Mouse (Mus musculus) urinary bladder, postnatal 4 days (tissue): ENCODE measurements around the gene Ergic1.
A peak's percentile ranks its signal among the peaks of the same experiment; 100 is the strongest.

ENCODE experiments used
- DNase-seq, 2 experiments: peaks; one replicate each; pipeline ENCODE4 v3.0.0; 2021 to 2022; ENCODE audit warnings: low spot score in 2 of 2

The Ergic1 gene

GRCm38 (mm10) chr17:26601514-26601913, 40.2 kb downstream of the Ergic1 start:
- DNase-seq = no peak

- DNase-seq = no peak
Observed at GRCm38 (mm10) chr17:26601926-26602325, 40.6 kb downstream of the Ergic1 start.

DNA sequence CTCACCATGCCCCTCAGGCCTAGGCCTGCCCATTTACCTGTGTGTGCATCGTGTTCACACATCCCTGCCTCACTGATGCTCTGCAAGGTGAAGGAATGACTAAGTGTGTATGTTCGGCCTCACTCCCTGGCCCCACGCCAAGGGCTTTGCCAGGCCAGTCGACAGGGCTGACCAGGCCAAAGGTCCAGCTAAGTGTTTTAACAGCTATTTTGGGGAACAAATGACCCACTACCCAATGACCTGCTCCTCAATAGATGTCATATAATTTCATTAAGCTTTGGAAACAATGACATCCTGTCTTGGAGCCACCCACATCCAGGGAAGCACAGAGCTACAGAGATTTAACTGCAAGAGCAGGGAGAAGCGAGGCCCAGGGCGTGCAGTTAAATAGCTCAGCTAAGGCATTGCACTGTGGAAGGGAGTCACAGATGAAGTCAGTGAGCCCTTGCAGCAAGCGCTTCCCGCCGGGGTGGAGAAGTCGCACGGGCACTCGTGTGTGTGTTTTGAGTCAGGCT, 41.1 kb downstream of the Ergic1 start:
- DNase-seq = no peak

DNA sequence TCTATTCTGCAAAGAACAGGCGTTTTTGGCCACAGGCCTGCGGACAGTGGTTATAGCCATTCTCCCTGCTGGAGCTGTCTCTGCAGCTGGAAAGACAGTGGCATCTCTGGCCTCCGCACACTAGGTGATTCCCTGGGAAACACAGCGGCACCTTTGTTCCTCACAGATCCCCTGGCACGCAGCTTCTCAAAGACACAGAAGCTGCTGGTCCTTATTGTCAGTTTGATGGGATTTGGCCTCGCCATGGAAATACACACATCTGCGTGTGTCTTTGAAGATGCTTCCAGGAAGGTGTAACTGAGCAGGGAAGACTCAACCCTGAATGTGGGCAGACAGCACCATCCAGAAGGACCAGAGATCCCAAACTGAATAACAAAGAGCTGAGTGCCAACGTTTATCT, 42.0 kb downstream of the Ergic1 start:
- no peak for DNase-seq

DNA sequence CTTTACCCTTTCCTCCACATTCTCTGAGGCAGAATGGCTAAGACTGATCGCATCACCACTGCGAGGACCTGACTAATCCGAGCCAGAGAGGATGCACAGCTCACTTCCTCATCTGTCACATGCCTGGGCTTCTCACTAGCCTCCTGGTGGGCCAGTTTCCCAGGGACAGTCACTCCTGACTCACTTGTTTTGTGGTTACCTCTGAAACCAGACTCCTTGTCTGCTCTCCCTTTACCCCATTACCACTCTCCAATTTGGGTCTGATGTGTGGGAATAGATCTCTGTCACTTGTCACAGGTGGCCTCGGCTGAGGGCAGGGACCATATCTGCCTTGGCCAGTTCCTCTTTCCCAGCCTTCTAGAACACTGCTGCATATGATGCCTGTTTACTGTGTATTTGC, 44.3 kb downstream of the Ergic1 start:
- DNase-seq = no peak

DNA sequence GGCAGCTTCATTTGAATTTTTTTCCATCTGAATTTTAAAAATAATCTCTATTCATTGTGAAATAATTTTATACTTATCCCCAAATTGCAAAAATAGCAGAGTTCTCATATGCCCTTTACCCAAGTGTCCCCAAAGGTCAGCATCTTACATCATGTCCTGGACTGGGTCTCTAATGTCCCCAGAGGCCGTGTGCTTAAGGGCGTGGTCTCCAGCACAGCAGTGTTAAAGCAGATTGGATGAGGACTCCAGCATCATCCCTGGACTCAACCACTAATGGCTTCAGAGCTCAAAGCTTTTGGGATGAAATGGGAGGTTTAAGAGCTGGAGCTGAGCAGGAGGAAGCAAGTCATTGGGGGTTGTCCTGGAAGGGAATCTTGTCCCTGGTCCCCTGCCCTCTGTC, 45.2 kb downstream of the Ergic1 start:
- no peak for DNase-seq

DNA sequence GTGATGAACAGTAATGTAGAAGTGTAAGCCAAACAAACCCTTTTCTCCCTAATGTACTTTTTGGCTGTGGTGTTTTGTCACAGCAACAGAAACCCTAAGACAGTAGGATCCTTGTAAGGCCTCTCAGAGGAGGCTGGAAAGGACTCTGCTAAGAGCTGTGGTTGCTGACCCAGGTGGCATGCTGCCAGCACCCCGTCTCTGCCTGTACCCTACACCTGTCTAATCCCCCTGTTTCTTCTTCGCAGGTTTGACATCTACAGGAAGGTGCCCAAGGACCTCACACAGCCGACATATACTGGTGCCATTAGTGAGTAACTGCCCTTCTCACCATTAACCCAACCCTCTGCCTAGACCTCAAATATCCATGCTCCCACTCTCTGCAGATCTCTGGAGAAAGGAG, 47.1 kb downstream of the Ergic1 start:
- DNase-seq = no peak

DNA sequence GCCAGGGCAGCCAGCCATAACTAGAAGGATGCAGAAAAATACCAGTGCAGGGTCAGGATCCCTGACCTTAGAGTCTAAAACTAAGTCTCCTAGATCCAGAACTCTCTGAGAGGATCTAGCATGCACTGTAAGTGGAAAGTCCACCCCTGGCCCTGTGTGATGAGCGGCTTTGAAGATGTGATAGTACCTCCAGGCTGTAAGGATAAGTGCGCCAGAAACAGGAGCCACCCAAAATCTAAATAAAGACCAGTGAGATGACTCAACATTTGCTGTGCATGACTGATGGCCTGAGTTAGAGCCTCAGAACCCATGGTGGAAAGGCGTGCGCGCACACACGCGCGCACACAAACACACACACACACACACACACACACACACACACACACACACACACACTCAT, 47.6 kb downstream of the Ergic1 start:
- no peak for DNase-seq

- DNase-seq = no peak
Observed at GRCm38 (mm10) chr17:26609820-26610219, 48.5 kb downstream of the Ergic1 start.

DNA sequence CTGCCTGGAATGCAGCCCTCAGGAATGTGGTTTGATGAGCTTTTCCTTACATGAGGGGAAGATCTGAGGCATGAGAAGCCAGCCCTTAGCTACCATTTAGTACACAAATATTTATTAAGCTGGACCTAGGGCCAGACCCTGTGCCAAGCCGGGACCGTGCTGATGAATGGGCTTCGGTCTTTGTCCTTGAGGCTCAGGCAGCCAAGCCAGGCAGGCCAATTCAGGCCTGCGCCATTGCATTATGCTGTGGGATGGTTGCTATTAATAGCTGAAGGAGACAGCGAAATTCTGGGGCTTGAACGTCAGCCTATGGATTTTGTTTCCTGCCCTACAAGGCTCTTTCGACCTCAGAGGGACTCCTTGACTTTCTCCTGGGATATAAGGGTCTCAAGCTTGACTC, 50.0 kb downstream of the Ergic1 start:
- DNase-seq = no peak

DNA sequence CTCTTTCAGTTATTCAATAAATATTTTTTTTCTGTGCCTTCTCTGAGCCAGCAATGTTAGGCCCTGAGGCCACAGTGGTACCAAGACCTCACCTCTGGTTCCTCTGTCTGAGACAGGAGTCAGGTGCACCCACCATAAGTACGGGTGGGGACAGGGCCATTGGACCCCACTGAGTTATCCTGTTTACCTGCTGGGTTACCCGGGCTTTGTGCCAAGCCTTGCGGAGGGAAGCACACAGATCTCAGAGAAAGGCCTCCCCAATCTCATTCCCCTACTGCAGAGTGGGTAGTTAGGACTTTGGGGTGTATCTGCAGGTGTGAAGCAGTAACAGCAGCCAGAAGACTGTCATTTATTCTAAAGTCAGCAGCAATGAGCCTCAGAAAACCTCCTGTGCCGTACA, 50.6 kb downstream of the Ergic1 start:
- DNase-seq = no peak

DNA sequence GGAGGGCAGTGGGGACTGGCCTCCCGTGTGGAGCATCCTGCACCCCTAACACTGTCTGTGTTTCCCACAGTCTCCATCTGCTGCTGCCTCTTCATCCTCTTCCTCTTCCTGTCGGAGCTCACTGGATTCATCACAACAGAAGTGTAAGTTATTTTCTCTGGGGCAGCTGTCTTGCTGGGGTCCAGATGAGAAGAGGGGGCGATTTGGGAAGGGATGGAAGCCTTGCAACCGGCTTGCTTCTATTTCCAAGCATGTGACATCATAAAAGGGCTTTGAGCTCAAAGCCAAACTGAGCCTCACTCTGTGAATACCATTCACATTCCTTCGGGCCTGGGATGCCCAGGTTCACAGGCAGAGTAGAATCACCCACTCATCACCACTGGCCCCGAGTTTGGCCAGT, 53.0 kb downstream of the Ergic1 start:
- no peak for DNase-seq

GRCm38 (mm10) chr17:26614708-26615486, 53.6 kb downstream of the Ergic1 start:
- no peak for DNase-seq

DNA sequence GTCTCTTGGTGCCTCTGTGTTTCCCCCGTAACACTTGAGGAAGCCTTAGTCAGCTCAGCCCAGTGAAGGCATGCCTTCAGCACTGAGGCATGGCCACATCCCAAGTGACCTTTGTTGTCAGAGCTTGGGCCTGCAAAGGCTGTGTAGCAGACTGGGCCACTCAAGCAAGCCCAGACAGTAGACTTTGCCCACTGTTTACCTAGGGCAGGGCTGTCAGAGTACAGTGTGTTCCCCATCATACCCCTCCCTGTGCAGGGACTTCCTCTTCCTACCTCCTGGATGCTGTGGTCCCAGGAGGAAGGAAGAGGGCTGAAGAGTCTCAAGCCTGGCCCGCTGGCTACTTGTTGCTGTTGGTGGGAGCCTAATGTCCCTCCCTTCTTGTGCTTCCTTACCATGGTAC, 55.4 kb downstream of the Ergic1 start:
- DNase-seq = no peak

DNA sequence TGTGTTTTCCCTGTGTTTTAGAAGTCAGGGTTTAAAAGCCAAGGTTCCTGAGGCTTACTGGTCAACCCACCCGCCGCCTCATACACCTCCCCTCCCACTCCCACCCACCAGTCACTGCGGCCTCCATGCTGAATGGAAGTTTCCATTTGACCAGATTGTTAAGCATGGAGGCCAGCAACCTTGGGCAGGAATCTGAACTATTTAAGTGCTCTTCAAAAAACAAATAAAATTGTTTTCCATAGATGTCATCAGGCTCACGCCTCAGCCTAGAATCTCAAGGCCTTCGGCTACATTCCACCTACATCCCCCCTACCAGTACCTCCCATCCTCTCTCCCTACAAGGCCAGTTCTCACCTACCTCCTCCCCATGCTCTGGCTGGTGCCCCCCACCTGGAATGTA, 57.2 kb downstream of the Ergic1 start:
- no peak for DNase-seq

DNA sequence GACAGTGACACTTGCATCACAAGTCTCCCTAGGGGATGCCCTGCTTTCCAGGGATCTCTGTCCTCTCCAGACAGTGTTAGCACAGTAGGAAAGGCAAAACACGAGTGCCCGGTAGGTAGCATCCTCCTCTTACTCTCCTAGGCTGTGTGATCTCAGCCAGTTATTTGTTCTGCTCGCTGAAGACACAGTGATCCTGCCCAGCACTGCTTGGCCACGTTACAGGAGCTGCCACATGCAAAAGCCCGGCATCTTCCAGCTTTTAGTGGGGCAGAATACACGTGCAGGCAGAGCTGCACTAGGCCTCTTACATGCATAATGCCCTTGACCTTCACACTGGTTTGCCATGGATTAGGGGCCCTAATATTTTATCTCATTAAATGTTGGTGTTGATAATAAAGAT, 58.3 kb downstream of the Ergic1 start:
- no peak for DNase-seq

GRCm38 (mm10) chr17:26620292-26620691, 59.0 kb downstream of the Ergic1 start:
- no peak for DNase-seq

GRCm38 (mm10) chr17:26620786-26621766, 59.8 kb downstream of the Ergic1 start:
- peak in 1 of 2 experiments; percentile 37 for DNase-seq

DNA sequence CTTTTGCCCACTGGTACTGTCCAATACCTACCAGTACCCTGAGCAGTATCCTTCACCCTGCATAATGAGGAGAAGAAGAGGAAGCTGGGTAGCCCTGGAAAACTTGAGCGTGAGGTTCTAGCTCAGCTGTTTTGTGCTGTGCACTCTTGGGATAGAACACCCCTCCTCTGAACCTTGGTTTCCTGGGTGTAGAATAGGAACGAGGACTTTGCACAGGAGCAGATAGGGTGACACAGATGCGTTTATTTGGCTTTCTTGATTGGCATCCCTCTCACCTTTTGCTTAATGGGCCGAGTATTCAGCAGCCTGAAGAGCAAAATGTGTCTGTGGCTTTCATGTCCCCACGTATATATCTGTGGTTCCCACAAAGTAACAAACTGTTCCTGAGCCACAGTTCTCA, 60.6 kb downstream of the Ergic1 start:
- no peak for DNase-seq

DNA sequence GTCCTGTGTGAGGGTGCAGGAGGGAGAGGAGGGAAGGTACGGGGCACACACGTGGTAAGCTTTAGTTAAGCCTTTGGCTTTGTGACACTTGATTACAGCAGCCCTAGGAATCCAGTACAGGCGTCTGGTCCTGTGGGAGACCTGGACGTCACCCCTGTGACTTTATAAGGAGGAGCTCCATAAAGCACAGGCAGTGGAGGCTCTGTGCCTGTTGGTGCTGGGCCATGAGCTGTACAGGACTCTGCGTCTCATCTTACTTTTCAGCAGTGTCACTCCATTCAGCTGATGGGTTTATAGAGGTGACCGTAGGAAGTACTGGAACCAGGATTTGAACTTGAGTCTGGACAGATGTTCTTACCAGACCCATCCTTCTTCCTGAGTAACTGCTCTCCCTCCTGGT, 62.7 kb downstream of the Ergic1 start:
- DNase-seq = no peak

DNA sequence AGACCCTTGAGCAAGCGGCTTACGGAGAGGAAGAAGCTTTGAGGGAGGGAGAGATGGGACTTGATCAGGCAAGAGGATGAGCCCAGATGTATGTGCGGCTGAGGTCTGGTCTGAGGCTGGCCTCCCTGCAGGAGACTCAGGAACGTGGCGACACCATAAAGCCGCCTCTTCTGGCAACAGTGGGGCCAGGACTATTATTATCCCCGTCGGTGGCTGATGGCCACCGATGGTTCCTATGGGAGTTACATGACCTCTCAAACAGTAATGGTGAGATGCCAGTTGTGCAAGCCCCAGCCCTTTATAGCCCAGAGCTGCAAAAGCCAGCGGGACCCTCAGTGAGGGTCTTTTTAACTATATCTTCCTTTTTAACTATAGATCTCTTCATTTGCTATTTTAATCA, 63.7 kb downstream of the Ergic1 start:
- no peak for DNase-seq

DNA sequence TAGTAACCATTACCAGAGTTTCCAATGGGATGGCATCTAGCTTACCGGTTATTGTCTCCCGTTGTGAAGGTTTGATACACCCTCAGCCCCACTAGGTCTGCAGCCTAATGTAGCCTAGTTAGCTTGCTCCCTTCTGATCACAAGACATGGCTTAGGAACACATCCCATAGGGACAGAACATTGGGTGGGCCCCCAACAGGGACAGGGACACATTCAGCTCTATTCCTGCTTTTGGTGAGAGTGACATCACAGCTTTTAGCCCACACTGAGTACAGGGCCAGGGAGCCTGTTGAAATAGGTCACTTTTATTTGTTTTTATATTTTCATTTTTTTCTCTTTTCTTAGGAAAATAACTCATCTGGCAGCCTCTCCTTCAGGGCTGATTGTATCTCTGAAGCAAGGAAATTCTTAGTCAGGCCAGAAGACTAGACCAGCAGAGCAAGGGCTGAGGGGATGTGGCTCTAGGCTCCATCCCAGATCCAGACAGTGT, 64.3 kb downstream of the Ergic1 start:
- no peak for DNase-seq

- DNase-seq = no peak
Observed at GRCm38 (mm10) chr17:26628479-26628878, 67.2 kb downstream of the Ergic1 start.
